Mouse (Mus musculus) liver, embryonic 14.5 days (tissue): ENCODE measurements around the gene Gm12790. TPM values are rescaled to one million over a fixed set of nuclear protein-coding genes. Genes with fewer than 3 reads are reported as not detected.
"Not testable (repeated sequence)": the region's sequence is repeated elsewhere in the genome, so short reads cannot be mapped to it uniquely, and the experiment has no call there.

Source experiments
- ATAC-seq: fragments of 200-750 bp; cut with Nextera tagmentation; 2 replicates; pipeline ENCODE4 v1.8.0; 2017; ENCODE audit warnings: moderate number of reproducible peaks, mild to moderate bottlenecking, moderate library complexity; ENCODE audit not compliant: insufficient read depth
- DNase-seq, 3 experiments: peaks; one replicate each; pipeline ENCODE4 v3.0.0-alpha.2; 2012 to 2013; ENCODE audit warnings: low read depth in 3 of 3, low spot score in 3 of 3
- H3K27ac ChIP-seq: fragments of 300-500 bp; sonication (generic); 2 replicates; pipeline ENCODE4 v1.5.1; 2014; ENCODE audit warnings: moderate library complexity, mild to moderate bottlenecking, control low read depth, inconsistent platforms
- H3K27me3 ChIP-seq: fragments of 300-500 bp; sonication (generic); 2 replicates; pipeline ENCODE4 v1.6.1; 2014; ENCODE audit warnings: mild to moderate bottlenecking, low read length, moderate library complexity; ENCODE audit not compliant: control insufficient read depth, insufficient read depth
- H3K36me3 ChIP-seq: fragments of 300-500 bp; sonication (generic); replicated peaks from 2 replicates; pipeline ENCODE4 v1.6.1; 2014; ENCODE audit warnings: low read depth; ENCODE audit not compliant: control insufficient read depth, insufficient read depth
- H3K4me1 ChIP-seq, 2 experiments: fragments of 200-500 bp in 1 of 2; fragments of 300-500 bp in 1 of 2; sonication (generic) in 1 of 2; replicated peaks; 2 replicates each; pipeline ENCODE4 v1.6.1; 2012 to 2014; ENCODE audit warnings: antibody characterized with exemption in 1 of 2, inconsistent platforms in 1 of 2, low read length in 1 of 2; ENCODE audit not compliant: control insufficient read depth in 2 of 2, insufficient read depth in 2 of 2
- H3K4me2 ChIP-seq: fragments of 300-500 bp; sonication (generic); 2 replicates; pipeline ENCODE4 v1.6.1; 2014; ENCODE audit warnings: low read depth, mild to moderate bottlenecking, control low read depth, moderate library complexity
- H3K4me3 ChIP-seq, 2 experiments: fragments of 200-500 bp in 1 of 2; fragments of 300-500 bp in 1 of 2; sonication (generic) in 1 of 2; 2 replicates each; pipeline ENCODE4 v1.5.1; 2012 to 2014; ENCODE audit warnings: low read depth in 2 of 2, low read length in 2 of 2, mild to moderate bottlenecking in 2 of 2, control low read depth in 1 of 2, inconsistent platforms in 1 of 2, moderate library complexity in 1 of 2; ENCODE audit not compliant: insufficient read depth in 1 of 2
- H3K9ac ChIP-seq: fragments of 300-500 bp; sonication (generic); replicated peaks from 2 replicates; pipeline ENCODE4 v1.6.1; 2014; ENCODE audit warnings: mild to moderate bottlenecking, control low read depth, moderate library complexity
- H3K9me3 ChIP-seq: fragments of 300-500 bp; sonication (generic); 2 replicates; pipeline ENCODE4 v1.6.1; 2016; ENCODE audit warnings: low read length, mixed read lengths; ENCODE audit not compliant: control insufficient read depth
- CTCF ChIP-seq: IDR thresholded peaks from 2 replicates; pipeline ENCODE4 v1.5.1; 2016; ENCODE audit warnings: antibody characterized with exemption, low read depth, control low read depth
- EP300 ChIP-seq: IDR thresholded peaks from 2 replicates; pipeline ENCODE4 v1.6.1; 2016; ENCODE audit warnings: antibody characterized with exemption, low read depth
- WGBS: fragments of 180-500 bp; shearing (Covaris S2); extraction: QIAGEN DNeasy Blood & Tissue Kit; methylation state at CpG from one replicate; pipeline ENCODE4 v1.1.7; 2014; ENCODE audit not compliant: insufficient replicate concordance; 5-methylcytosine and 5-hydroxymethylcytosine counted together
- polyA plus RNA-seq, 2 experiments: library from polyadenylated mRNA; depleted of rRNA in 1 of 2; stranded (reverse) in 1 of 2; unstranded in 1 of 2; fragments of >200 nt; fragmentation: Nextera tagmentation in 1 of 2; extraction: Ambion mirVana in 1 of 2; gene quantifications; 2 replicates each; pipeline versions ENCODE4 v1.2.1 to v1.2.3; 2012 to 2014

The Gm12790 gene
- polyA plus RNA-seq (2012; rRNA removed), result not detected in 2 replicates
- polyA plus RNA-seq (2014; fragmentation: Nextera tagmentation; extraction: Ambion mirVana), result not detected in 2 replicates

GRCm38 (mm10) chr4:101980949-101981348, at the start of gene Gm12790:
TSS of gene Gm12790 (minus strand) at chr4:101981049.
- DNase-seq, result not testable (repeated sequence)

GRCm38 (mm10) chr4:102026619-102027018, 45.8 kb upstream of the Gm12790 start:
- TF ChIP-seq CTCF (no peak), EP300 (no peak)

More at GRCm38 (mm10) chr4:101980949-101981348, at the start of gene Gm12790:
- not testable (repeated sequence) for ATAC-seq, H3K36me3 ChIP-seq, H3K4me3 ChIP-seq, H3K27ac ChIP-seq, H3K4me1 ChIP-seq, H3K4me2 ChIP-seq, H3K27me3 ChIP-seq, H3K9ac ChIP-seq, H3K9me3 ChIP-seq
- 17% methylated on average over 1 of the region's 5 CpGs for WGBS

GRCm38 (mm10) chr4:101998267-101998922, 17.5 kb upstream of the Gm12790 start:
- no peak for ATAC-seq
- H3K27me3 ChIP-seq, result no peaks in the 10 kb centered on the region
- H3K36me3 ChIP-seq, result no peaks in the 10 kb centered on the region
- H3K27ac ChIP-seq, result no peak overlapping the region
- H3K4me2 ChIP-seq, result no peak overlapping the region
- 31% methylated on average over 15 of the region's 15 CpGs for WGBS
- no peak overlapping the region for H3K4me3 ChIP-seq
- TF ChIP-seq EP300 (no peak), CTCF (peak; percentile 67)
- no peaks in the 10 kb centered on the region for H3K9me3 ChIP-seq
- DNase-seq, result peak; percentile 9 to 25 (median 24)
- H3K4me1 ChIP-seq, result no peaks in the 10 kb centered on the region
- no peak overlapping the region for H3K9ac ChIP-seq

More at GRCm38 (mm10) chr4:102026619-102027018, 45.8 kb upstream of the Gm12790 start:
- DNase-seq, result no peak
- no peak for ATAC-seq
- Histone ChIP-seq H3K36me3 (no peaks in the 10 kb centered on the region), H3K27ac (no peak overlapping the region), H3K4me3 (no peak overlapping the region), H3K4me2 (no peak overlapping the region), H3K4me1 (no peaks in the 10 kb centered on the region), H3K9me3 (no peaks in the 10 kb centered on the region), H3K9ac (no peak overlapping the region), H3K27me3 (no peaks in the 10 kb centered on the region)
- WGBS, result 61% methylated on average over 6 of the region's 6 CpGs

- Histone ChIP-seq H3K27me3 (no peaks in the 10 kb centered on the region), H3K4me1 (no peaks in the 10 kb centered on the region), H3K27ac (no peak overlapping the region), H3K9ac (no peak overlapping the region), H3K9me3 (no peaks in the 10 kb centered on the region), H3K4me2 (no peak overlapping the region), H3K4me3 (no peak overlapping the region), H3K36me3 (no peaks in the 10 kb centered on the region)
- ATAC-seq (no peak), DNase-seq (no peak)
- TF ChIP-seq EP300 (no peak), CTCF (no peak)
- 75% methylated on average over 5 of the region's 5 CpGs for WGBS
Measured at GRCm38 (mm10) chr4:101997426-101997825, 16.6 kb upstream of the Gm12790 start.

- 42% methylated on average over 2 of the region's 2 CpGs for WGBS
- DNase-seq, result not testable (repeated sequence)
Measured at GRCm38 (mm10) chr4:101986326-101986725, 5.5 kb upstream of the Gm12790 start, which contains the start of gene Gm12789. TSS of gene Gm12789 (plus strand) at chr4:101986626.

More at GRCm38 (mm10) chr4:101986326-101986725, 5.5 kb upstream of the Gm12790 start, which contains the start of gene Gm12789:
- not testable (repeated sequence) for H3K4me1 ChIP-seq, ATAC-seq, H3K27me3 ChIP-seq, H3K27ac ChIP-seq, H3K4me3 ChIP-seq, H3K4me2 ChIP-seq, H3K9me3 ChIP-seq, H3K9ac ChIP-seq, H3K36me3 ChIP-seq
